Mouse (Mus musculus): ENCODE results near the gene Errfi1. TPM values are rescaled to one million over a fixed set of nuclear protein-coding genes. Genes with fewer than 3 reads are reported as not detected.

The Errfi1 gene
- total and polyA plus RNA-seq, 2 experiments from 2014 or later: 21.0 to 33.0 TPM

GRCm38 (mm10) chr4:150875393-150875792 is 21.7 kb downstream of the Errfi1 start:
- Histone ChIP-seq H3K9ac (replicated peaks; ENCODE audit: low read length, poor library complexity, severe bottlenecking) (no peak overlapping the region), H3K4me1 (ENCODE audit: insufficient read depth, low read length) (peaks cover 4% of the 10 kb centered on the region; the same call in 1 of the 2 replicates), H3K4me3 (ENCODE audit: low read depth, low read length) (no peak overlapping the region), H3K27me3 (ENCODE audit: insufficient read depth, low read length) (no peaks in the 10 kb centered on the region), H3K27ac (ENCODE audit: low read depth, low read length) (no peak overlapping the region), H3K4me2 (ENCODE audit: low read depth, low read length, poor library complexity, severe bottlenecking) (no peak overlapping the region), H3K9me3 (ENCODE audit: low read length) (peaks cover 10% of the 10 kb centered on the region; the same call in 1 of the 2 replicates), H3K36me3 (ENCODE audit: insufficient read depth, low read length) (no peaks in the 10 kb centered on the region)
- WGBS: 93% methylated on average over 10 of the region's 10 CpGs
- no peak for DNase-seq (ENCODE audit: low spot score)
- ATAC-seq (ENCODE audit: low FRiP score): no peak
- no peak for TF ChIP-seq CTCF (IDR thresholded peaks at IDR 0.05)

- no peak for TF ChIP-seq CTCF (IDR thresholded peaks at IDR 0.05)
- DNase-seq (ENCODE audit: low spot score) (no peak), ATAC-seq (ENCODE audit: low FRiP score) (no peak)
- no peaks in the 10 kb centered on the region for H3K4me1 ChIP-seq (ENCODE audit: insufficient read depth, low read length)
- H3K4me3 ChIP-seq (ENCODE audit: low read depth, low read length): no peak overlapping the region
- H3K9ac ChIP-seq (replicated peaks; ENCODE audit: low read length, poor library complexity, severe bottlenecking): no peak overlapping the region
- no peaks in the 10 kb centered on the region for H3K27me3 ChIP-seq (ENCODE audit: insufficient read depth, low read length)
- WGBS: 97% methylated on average over 22 of the region's 22 CpGs
- peaks cover 10% of the 10 kb centered on the region; the same call in 1 of the 2 replicates for H3K9me3 ChIP-seq (ENCODE audit: low read length)
- H3K4me2 ChIP-seq (ENCODE audit: low read depth, low read length, poor library complexity, severe bottlenecking): no peak overlapping the region
- H3K27ac ChIP-seq (ENCODE audit: low read depth, low read length): no peak overlapping the region
- H3K36me3 ChIP-seq (ENCODE audit: insufficient read depth, low read length): no peaks in the 10 kb centered on the region
Measured at GRCm38 (mm10) chr4:150879631-150880030, 25.9 kb downstream of the Errfi1 start.

GRCm38 (mm10) chr4:150880364-150880763 is 26.6 kb downstream of the Errfi1 start:
- H3K36me3 ChIP-seq (ENCODE audit: insufficient read depth, low read length): no peaks in the 10 kb centered on the region
- no peak overlapping the region for H3K4me3 ChIP-seq (ENCODE audit: low read depth, low read length)
- no peak overlapping the region for H3K9ac ChIP-seq (replicated peaks; ENCODE audit: low read length, poor library complexity, severe bottlenecking)
- H3K4me1 ChIP-seq (ENCODE audit: insufficient read depth, low read length): no peaks in the 10 kb centered on the region
- ATAC-seq (ENCODE audit: low FRiP score) (no peak), DNase-seq (ENCODE audit: low spot score) (no peak)
- H3K27ac ChIP-seq (ENCODE audit: low read depth, low read length): no peak overlapping the region
- no peaks in the 10 kb centered on the region for H3K27me3 ChIP-seq (ENCODE audit: insufficient read depth, low read length)
- WGBS: 84% methylated on average over 5 of the region's 5 CpGs
- H3K4me2 ChIP-seq (ENCODE audit: low read depth, low read length, poor library complexity, severe bottlenecking): no peak overlapping the region
- TF ChIP-seq CTCF (IDR thresholded peaks at IDR 0.05): no peak
- H3K9me3 ChIP-seq (ENCODE audit: low read length): peaks cover 10% of the 10 kb centered on the region; the same call in 1 of the 2 replicates

GRCm38 (mm10) chr4:150882632-150883031 is 28.9 kb downstream of the Errfi1 start:
- Histone ChIP-seq H3K36me3 (ENCODE audit: insufficient read depth, low read length) (no peaks in the 10 kb centered on the region), H3K9me3 (ENCODE audit: low read length) (peaks cover 10% of the 10 kb centered on the region; the same call in 1 of the 2 replicates), H3K4me2 (ENCODE audit: low read depth, low read length, poor library complexity, severe bottlenecking) (no peak overlapping the region), H3K27ac (ENCODE audit: low read depth, low read length) (no peak overlapping the region), H3K4me3 (ENCODE audit: low read depth, low read length) (no peak overlapping the region), H3K27me3 (ENCODE audit: insufficient read depth, low read length) (no peaks in the 10 kb centered on the region), H3K4me1 (ENCODE audit: insufficient read depth, low read length) (no peaks in the 10 kb centered on the region), H3K9ac (replicated peaks; ENCODE audit: low read length, poor library complexity, severe bottlenecking) (no peak overlapping the region)
- DNase-seq (ENCODE audit: low spot score): no peak
- TF ChIP-seq CTCF (IDR thresholded peaks at IDR 0.05): no peak
- no peak for ATAC-seq (ENCODE audit: low FRiP score)
- 84% methylated on average over 5 of the region's 5 CpGs for WGBS

- Histone ChIP-seq H3K4me2 (ENCODE audit: low read depth, low read length, poor library complexity, severe bottlenecking) (no peak overlapping the region), H3K36me3 (ENCODE audit: insufficient read depth, low read length) (no peaks in the 10 kb centered on the region), H3K9ac (replicated peaks; ENCODE audit: low read length, poor library complexity, severe bottlenecking) (no peak overlapping the region), H3K27ac (ENCODE audit: low read depth, low read length) (no peak overlapping the region), H3K4me3 (ENCODE audit: low read depth, low read length) (no peak overlapping the region), H3K9me3 (ENCODE audit: low read length) (no peaks in the 10 kb centered on the region), H3K4me1 (ENCODE audit: insufficient read depth, low read length) (no peaks in the 10 kb centered on the region), H3K27me3 (ENCODE audit: insufficient read depth, low read length) (no peaks in the 10 kb centered on the region)
- DNase-seq (ENCODE audit: low spot score) (no peak), ATAC-seq (ENCODE audit: low FRiP score) (no peak)
- TF ChIP-seq CTCF (IDR thresholded peaks at IDR 0.05): no peak
- WGBS: 81% methylated on average over 5 of the region's 5 CpGs
Measured at GRCm38 (mm10) chr4:150887903-150888302, 34.2 kb downstream of the Errfi1 start.

- WGBS: 90% methylated on average over 4 of the region's 4 CpGs
- Histone ChIP-seq H3K27ac (ENCODE audit: low read depth, low read length) (no peak overlapping the region), H3K27me3 (ENCODE audit: insufficient read depth, low read length) (no peaks in the 10 kb centered on the region), H3K36me3 (ENCODE audit: insufficient read depth, low read length) (no peaks in the 10 kb centered on the region), H3K9ac (replicated peaks; ENCODE audit: low read length, poor library complexity, severe bottlenecking) (no peak overlapping the region), H3K9me3 (ENCODE audit: low read length) (no peaks in the 10 kb centered on the region), H3K4me3 (ENCODE audit: low read depth, low read length) (no peak overlapping the region), H3K4me1 (ENCODE audit: insufficient read depth, low read length) (no peaks in the 10 kb centered on the region), H3K4me2 (ENCODE audit: low read depth, low read length, poor library complexity, severe bottlenecking) (no peak overlapping the region)
- no peak for DNase-seq (ENCODE audit: low spot score)
- TF ChIP-seq CTCF (IDR thresholded peaks at IDR 0.05): no peak
- no peak for ATAC-seq (ENCODE audit: low FRiP score)
Measured at GRCm38 (mm10) chr4:150888492-150888891, 34.8 kb downstream of the Errfi1 start.
